Mouse (Mus musculus): Measurements from ENCODE around the gene Rps29.

The Rps29 gene

GRCm38 (mm10) chr12:69158765-69159577, at the start of gene Rps29:
Gene Rps29, minus strand, starts transcription at chr12:69159186.
- peak; percentile 94 to 95 for DNase-seq (ENCODE audit: low spot score in 2 of 2)

GRCm38 (mm10) chr12:69208520-69208919, 49.5 kb upstream of the Rps29 start:
- no peak for DNase-seq (ENCODE audit: low spot score in 2 of 2)

- DNase-seq (ENCODE audit: low spot score in 2 of 2) = no peak
Measured at GRCm38 (mm10) chr12:69207926-69208325, 48.9 kb upstream of the Rps29 start.

GRCm38 (mm10) chr12:69207396-69207795, 48.4 kb upstream of the Rps29 start:
- no peak for DNase-seq (ENCODE audit: low spot score in 2 of 2)

- no peak for DNase-seq (ENCODE audit: low spot score in 2 of 2)
Measured at GRCm38 (mm10) chr12:69204052-69204833, 45.3 kb upstream of the Rps29 start, which contains the start of gene Gm49384. Gene Gm49384, minus strand, starts transcription at chr12:69204267.

- DNase-seq (ENCODE audit: low spot score in 2 of 2) = no peak
Measured at GRCm38 (mm10) chr12:69198985-69199384, 40.0 kb upstream of the Rps29 start.

- DNase-seq (ENCODE audit: low spot score in 2 of 2) = peak; percentile 58 to 72
Measured at GRCm38 (mm10) chr12:69198164-69198535, 39.2 kb upstream of the Rps29 start, which contains the start of gene Dnaaf2. Gene Dnaaf2, minus strand, starts transcription at chr12:69198429.

- peak in 1 of 2 experiments; percentile 51 for DNase-seq (ENCODE audit: low spot score in 2 of 2)
Measured at GRCm38 (mm10) chr12:69197378-69198163, 38.6 kb upstream of the Rps29 start.

GRCm38 (mm10) chr12:69196444-69197377, 37.7 kb upstream of the Rps29 start, which contains the start of gene Gm49383:
Gene Gm49383, minus strand, starts transcription at chr12:69197104.
- peak; percentile 64 to 76 for DNase-seq (ENCODE audit: low spot score in 2 of 2)

GRCm38 (mm10) chr12:69192637-69193036, 33.7 kb upstream of the Rps29 start:
- peak in 1 of 2 experiments; percentile 54 for DNase-seq (ENCODE audit: low spot score in 2 of 2)

- peak in 1 of 2 experiments; percentile 19 for DNase-seq (ENCODE audit: low spot score in 2 of 2)
Measured at GRCm38 (mm10) chr12:69191396-69191795, 32.4 kb upstream of the Rps29 start.

GRCm38 (mm10) chr12:69190522-69190921, 31.5 kb upstream of the Rps29 start:
- no peak for DNase-seq (ENCODE audit: low spot score in 2 of 2)

- peak in 1 of 2 experiments; percentile 22 for DNase-seq (ENCODE audit: low spot score in 2 of 2)
Measured at GRCm38 (mm10) chr12:69190074-69190473, 31.1 kb upstream of the Rps29 start.

- no peak for DNase-seq (ENCODE audit: low spot score in 2 of 2)
Measured at GRCm38 (mm10) chr12:69186811-69187471, 28.0 kb upstream of the Rps29 start.

- no peak for DNase-seq (ENCODE audit: low spot score in 2 of 2)
Measured at GRCm38 (mm10) chr12:69185371-69185770, 26.4 kb upstream of the Rps29 start.

GRCm38 (mm10) chr12:69184342-69185295, 25.6 kb upstream of the Rps29 start:
- DNase-seq (ENCODE audit: low spot score in 2 of 2) = peak; percentile 55 to 65

GRCm38 (mm10) chr12:69183583-69184308, 24.8 kb upstream of the Rps29 start, which contains the start of the genes Rpl36al and Mgat2:
Gene Rpl36al, minus strand, starts transcription at chr12:69184083.
Gene Mgat2, plus strand, starts transcription at chr12:69184157.
- DNase-seq (ENCODE audit: low spot score in 2 of 2) = peak; percentile 98 to 100

GRCm38 (mm10) chr12:69181800-69182199, 22.8 kb upstream of the Rps29 start:
- no peak for DNase-seq (ENCODE audit: low spot score in 2 of 2)
